Mouse (Mus musculus) brain, embryonic 14.5 days (tissue): ENCODE results near the gene CN725425.

Source experiments
- CTCF ChIP-seq: fragments of 200-500 bp; IDR thresholded peaks from 2 replicates; pipeline ENCODE4 v1.5.1; 2012; ENCODE audit warnings: inconsistent platforms, mild to moderate bottlenecking, moderate library complexity, borderline replicate concordance; ENCODE audit not compliant: insufficient read depth, insufficient read length; ENCODE audit errors: extremely low read depth
- POLR2A ChIP-seq: fragments of 200-500 bp; IDR thresholded peaks from 2 replicates; pipeline ENCODE4 v1.6.1; 2012; ENCODE audit warnings: mild to moderate bottlenecking, inconsistent platforms, borderline replicate concordance; ENCODE audit not compliant: poor library complexity, insufficient read depth, insufficient read length, severe bottlenecking; ENCODE audit errors: extremely low read depth

GRCm38 (mm10) chr15:91263926-91264325 lies 64.6 kb downstream of the CN725425 start:
- TF ChIP-seq CTCF (no peak), POLR2A (no peak)
